Mouse (Mus musculus): ENCODE results near the gene Patz1. TPM values are rescaled to one million over a fixed set of nuclear protein-coding genes. Genes with fewer than 3 reads are reported as not detected.

The Patz1 gene
- polyA plus RNA-seq (2014; fragmentation: Nextera tagmentation; extraction: Ambion mirVana) = 26.6 and 28.6 TPM in 2 replicates

DNA sequence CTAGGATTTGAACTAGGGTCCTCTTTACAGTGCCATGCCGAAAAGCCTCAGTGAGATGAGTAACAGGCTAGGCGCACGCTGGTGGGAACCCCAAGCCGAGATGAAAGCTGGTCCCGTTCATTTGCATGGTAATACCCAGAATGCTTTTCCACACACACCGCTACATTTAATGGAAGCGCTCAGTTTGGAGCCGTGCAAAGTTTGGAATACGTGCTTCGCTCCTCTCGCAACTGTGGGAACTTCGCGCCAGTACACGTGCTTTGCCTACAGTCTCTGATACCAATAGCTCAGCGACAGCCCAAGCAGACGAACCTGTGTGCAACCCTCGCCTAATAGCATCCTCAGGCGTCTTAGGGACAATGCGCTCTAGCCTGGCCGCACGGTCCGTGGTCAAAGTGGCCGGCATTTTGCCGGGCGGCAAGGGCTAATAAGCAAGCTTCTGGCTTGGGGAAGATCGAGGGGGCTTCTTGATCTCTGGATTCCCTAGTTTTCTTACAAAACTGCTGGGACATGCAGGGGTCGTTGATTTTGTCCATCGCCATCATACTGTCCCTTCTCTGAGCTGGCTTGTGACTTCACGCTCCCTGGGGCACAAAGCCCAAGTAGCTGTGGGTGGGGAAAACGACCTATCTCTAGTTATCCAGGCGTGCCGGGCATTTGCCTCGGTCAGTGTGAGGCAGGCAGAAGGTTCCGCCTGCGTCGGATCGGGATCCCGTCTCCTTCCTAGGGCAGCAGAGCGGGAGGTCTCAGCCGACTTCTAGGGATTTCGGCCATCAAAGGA lies at the start of gene Patz1:
Gene Patz1 (plus strand): TSS at position 354 of the 781 bp plus-strand sequence.
- peak within 1 kb of the TSS; percentile 99 for H3K9ac ChIP-seq (ENCODE audit: low read depth, low read length)
- peak; percentile 23 for ATAC-seq (replicated peaks; ENCODE audit: insufficient number of reproducible peaks, low FRiP score, low TSS enrichment)

DNA sequence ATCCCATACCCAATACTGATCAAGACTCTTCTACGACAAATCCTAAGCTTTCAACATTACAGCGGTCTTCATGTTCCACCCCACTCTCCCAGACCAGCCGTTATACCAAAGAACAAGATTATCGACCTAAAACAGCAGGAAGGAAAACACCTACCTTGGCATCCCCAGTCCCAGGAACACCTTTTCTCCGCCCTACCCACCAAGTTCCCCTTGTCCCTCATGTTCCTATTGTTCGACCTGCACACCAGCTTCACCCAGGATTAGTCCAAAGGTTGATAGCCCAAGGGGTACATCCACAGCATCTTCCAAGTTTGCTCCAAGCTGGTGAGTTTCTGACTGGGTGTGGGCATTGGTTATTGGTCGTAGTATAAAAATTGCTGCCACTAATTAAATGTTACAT lies 46.3 kb upstream of the Patz1 start:
- H3K9ac ChIP-seq (ENCODE audit: low read depth, low read length) = no peak overlapping the region
- no peaks in the 10 kb centered on the region for H3K4me1 ChIP-seq (ENCODE audit: control insufficient read depth, insufficient read depth, low read length)
- H3K36me3 ChIP-seq (ENCODE audit: control insufficient read depth, insufficient read depth, low read length) = peaks cover 61% of the 10 kb centered on the region
- 94% methylated on average over 7 of the region's 7 CpGs for WGBS (ENCODE audit: insufficient replicate concordance)
- H3K9me3 ChIP-seq (replicated peaks; ENCODE audit: control insufficient read depth, low read length) = no peaks in the 10 kb centered on the region
- no peak overlapping the region for H3K4me3 ChIP-seq (ENCODE audit: low read depth, low read length)
- H3K27ac ChIP-seq (ENCODE audit: low read depth, low read length) = no peak overlapping the region
- H3K4me2 ChIP-seq = no peak overlapping the region
- no peaks in the 10 kb centered on the region for H3K27me3 ChIP-seq (ENCODE audit: control insufficient read depth, insufficient read depth, low read length)
- no peak for ATAC-seq (replicated peaks; ENCODE audit: insufficient number of reproducible peaks, low FRiP score, low TSS enrichment)

More for the DNA sequence above, at the start of gene Patz1:
- H3K36me3 ChIP-seq (ENCODE audit: control insufficient read depth, insufficient read depth, low read length) = peaks cover 5% of the 10 kb centered on the region
- H3K9me3 ChIP-seq (replicated peaks; ENCODE audit: control insufficient read depth, low read length) = no peaks in the 10 kb centered on the region
- peaks cover 25% of the 10 kb centered on the region for H3K4me1 ChIP-seq (ENCODE audit: control insufficient read depth, insufficient read depth, low read length)
- peak within 1 kb of the TSS; percentile 100 for H3K4me2 ChIP-seq
- H3K27me3 ChIP-seq (ENCODE audit: control insufficient read depth, insufficient read depth, low read length) = no peaks in the 10 kb centered on the region
- peak within 1 kb of the TSS; percentile 100 for H3K27ac ChIP-seq (ENCODE audit: low read depth, low read length)
- peak within 1 kb of the TSS; percentile 73 for H3K4me3 ChIP-seq (ENCODE audit: low read depth, low read length)
- under 1% methylated on average over 41 of the region's 41 CpGs for WGBS (ENCODE audit: insufficient replicate concordance)

DNA sequence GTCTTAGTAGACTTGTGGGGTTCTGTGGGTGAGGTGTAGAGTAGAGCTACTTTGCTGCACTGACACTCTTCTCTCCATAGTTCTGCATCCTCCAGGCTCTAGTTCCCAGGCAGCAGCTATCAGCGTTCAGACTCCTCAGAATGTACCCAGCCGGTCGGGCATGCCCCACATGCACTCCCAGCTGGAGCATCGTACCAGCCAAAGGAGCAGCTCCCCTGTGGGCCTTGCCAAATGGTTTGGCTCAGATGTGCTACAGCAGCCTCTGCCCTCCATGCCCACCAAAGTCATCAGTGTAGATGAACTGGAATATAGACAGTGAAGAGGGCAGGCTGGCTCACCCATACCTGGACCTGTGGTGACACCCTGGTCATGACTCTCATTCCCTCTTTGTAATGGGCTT lies 44.9 kb upstream of the Patz1 start:
- no peak overlapping the region for H3K27ac ChIP-seq (ENCODE audit: low read depth, low read length)
- H3K9me3 ChIP-seq (replicated peaks; ENCODE audit: control insufficient read depth, low read length) = no peaks in the 10 kb centered on the region
- no peaks in the 10 kb centered on the region for H3K4me1 ChIP-seq (ENCODE audit: control insufficient read depth, insufficient read depth, low read length)
- no peak overlapping the region for H3K4me2 ChIP-seq
- peaks cover 53% of the 10 kb centered on the region for H3K36me3 ChIP-seq (ENCODE audit: control insufficient read depth, insufficient read depth, low read length)
- no peaks in the 10 kb centered on the region for H3K27me3 ChIP-seq (ENCODE audit: control insufficient read depth, insufficient read depth, low read length)
- ATAC-seq (replicated peaks; ENCODE audit: insufficient number of reproducible peaks, low FRiP score, low TSS enrichment) = no peak
- H3K9ac ChIP-seq (ENCODE audit: low read depth, low read length) = no peak overlapping the region
- 77% methylated on average over 4 of the region's 4 CpGs for WGBS (ENCODE audit: insufficient replicate concordance)
- no peak overlapping the region for H3K4me3 ChIP-seq (ENCODE audit: low read depth, low read length)

DNA sequence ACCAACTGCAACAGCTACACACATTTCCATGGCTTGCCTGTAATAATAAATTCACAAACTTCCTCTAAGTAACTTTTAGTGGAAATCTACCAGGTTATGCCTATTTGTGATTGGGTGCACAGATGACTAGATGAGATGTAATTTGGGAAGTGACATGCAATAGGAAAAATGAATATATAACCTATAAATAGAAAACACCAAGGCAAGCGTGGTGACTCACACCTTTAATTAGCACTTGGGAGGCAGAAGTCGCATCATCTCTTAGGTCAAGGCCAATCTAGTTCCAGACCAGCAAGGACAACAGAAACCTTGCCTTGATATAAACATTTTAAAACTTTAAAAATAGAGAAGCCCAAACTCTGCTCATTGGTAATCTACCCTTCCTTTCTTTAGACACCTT lies 41.3 kb upstream of the Patz1 start:
- Histone ChIP-seq H3K4me3 (ENCODE audit: low read depth, low read length) (no peak overlapping the region), H3K27me3 (ENCODE audit: control insufficient read depth, insufficient read depth, low read length) (no peaks in the 10 kb centered on the region), H3K27ac (ENCODE audit: low read depth, low read length) (no peak overlapping the region), H3K9me3 (replicated peaks; ENCODE audit: control insufficient read depth, low read length) (no peaks in the 10 kb centered on the region), H3K9ac (ENCODE audit: low read depth, low read length) (no peak overlapping the region), H3K4me2 (no peak overlapping the region), H3K36me3 (ENCODE audit: control insufficient read depth, insufficient read depth, low read length) (peaks cover 54% of the 10 kb centered on the region), H3K4me1 (ENCODE audit: control insufficient read depth, insufficient read depth, low read length) (no peaks in the 10 kb centered on the region)
- WGBS (ENCODE audit: insufficient replicate concordance) = 85% methylated on average over 2 of the region's 2 CpGs
- no peak for ATAC-seq (replicated peaks; ENCODE audit: insufficient number of reproducible peaks, low FRiP score, low TSS enrichment)

- Histone ChIP-seq H3K4me2 (no peak overlapping the region), H3K27ac (ENCODE audit: low read depth, low read length) (no peak overlapping the region), H3K9ac (ENCODE audit: low read depth, low read length) (no peak overlapping the region), H3K27me3 (ENCODE audit: control insufficient read depth, insufficient read depth, low read length) (no peaks in the 10 kb centered on the region), H3K4me3 (ENCODE audit: low read depth, low read length) (no peak overlapping the region), H3K9me3 (replicated peaks; ENCODE audit: control insufficient read depth, low read length) (no peaks in the 10 kb centered on the region), H3K36me3 (ENCODE audit: control insufficient read depth, insufficient read depth, low read length) (peaks cover 22% of the 10 kb centered on the region), H3K4me1 (ENCODE audit: control insufficient read depth, insufficient read depth, low read length) (peaks cover 2% of the 10 kb centered on the region; the same call in 1 of the 2 replicates)
- WGBS (ENCODE audit: insufficient replicate concordance) = 81% methylated on average over 1 of the region's 1 CpGs
- ATAC-seq (replicated peaks; ENCODE audit: insufficient number of reproducible peaks, low FRiP score, low TSS enrichment) = no peak
These were observed 29.1 kb upstream of the Patz1 start for GRCm38 (mm10) chr11:3259537-3259936.

- peak; percentile 7; the same call in 1 of the 2 replicates for ATAC-seq (replicated peaks; ENCODE audit: insufficient number of reproducible peaks, low FRiP score, low TSS enrichment)
- Histone ChIP-seq H3K4me2 (peak overlapping the region; percentile 83), H3K27me3 (ENCODE audit: control insufficient read depth, insufficient read depth, low read length) (no peaks in the 10 kb centered on the region), H3K9me3 (replicated peaks; ENCODE audit: control insufficient read depth, low read length) (no peaks in the 10 kb centered on the region), H3K36me3 (ENCODE audit: control insufficient read depth, insufficient read depth, low read length) (peaks cover 12% of the 10 kb centered on the region; the same call in 1 of the 2 replicates), H3K27ac (ENCODE audit: low read depth, low read length) (peak overlapping the region; percentile 93), H3K9ac (ENCODE audit: low read depth, low read length) (peak overlapping the region; percentile 98), H3K4me3 (ENCODE audit: low read depth, low read length) (peak overlapping the region; percentile 96), H3K4me1 (ENCODE audit: control insufficient read depth, insufficient read depth, low read length) (peaks cover 9% of the 10 kb centered on the region)
- 2% methylated on average over 26 of the region's 26 CpGs for WGBS (ENCODE audit: insufficient replicate concordance)
These were observed 23.2 kb upstream of the Patz1 start for GRCm38 (mm10) chr11:3265291-3266078.

GRCm38 (mm10) chr11:3266079-3266685 lies 22.5 kb upstream of the Patz1 start, which contains the start of gene Drg1:
Gene Drg1 (minus strand): TSS chr11:3266415.
- ATAC-seq (replicated peaks; ENCODE audit: insufficient number of reproducible peaks, low FRiP score, low TSS enrichment) = peak; percentile 99
- H3K27ac ChIP-seq (ENCODE audit: low read depth, low read length) = peak within 1 kb of the TSS; percentile 93
- under 1% methylated on average over 64 of the region's 72 CpGs for WGBS (ENCODE audit: insufficient replicate concordance)

DNA sequence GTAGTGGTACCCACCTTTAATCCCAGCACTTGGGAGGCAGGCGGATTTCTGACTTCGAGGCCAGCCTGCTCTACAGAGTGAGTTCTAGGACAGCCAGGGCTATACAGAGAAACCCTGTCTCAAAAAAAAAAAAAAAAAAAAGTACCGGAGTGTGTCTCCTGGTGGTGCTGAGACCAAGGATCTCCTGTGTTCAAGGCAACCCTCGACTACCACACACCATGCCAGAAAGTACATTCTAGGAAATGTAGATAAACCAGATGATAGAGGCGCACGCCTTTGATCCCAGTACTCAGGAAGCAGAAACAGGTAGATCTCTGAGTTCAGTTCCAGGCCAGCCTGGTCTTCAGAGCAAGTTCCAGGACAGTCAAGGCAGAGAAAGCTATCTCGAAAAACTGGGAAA lies 21.5 kb upstream of the Patz1 start:
- ATAC-seq (replicated peaks; ENCODE audit: insufficient number of reproducible peaks, low FRiP score, low TSS enrichment) = no peak
- Histone ChIP-seq H3K27ac (ENCODE audit: low read depth, low read length) (0 out of 2 replicates have a peak overlapping the region, but pooled peaks have one; percentile 93), H3K9ac (ENCODE audit: low read depth, low read length) (peak overlapping the region; percentile 98), H3K4me2 (peak overlapping the region; percentile 83), H3K4me1 (ENCODE audit: control insufficient read depth, insufficient read depth, low read length) (peaks cover 9% of the 10 kb centered on the region), H3K4me3 (ENCODE audit: low read depth, low read length) (peak overlapping the region; percentile 96), H3K9me3 (replicated peaks; ENCODE audit: control insufficient read depth, low read length) (no peaks in the 10 kb centered on the region), H3K27me3 (ENCODE audit: control insufficient read depth, insufficient read depth, low read length) (no peaks in the 10 kb centered on the region), H3K36me3 (ENCODE audit: control insufficient read depth, insufficient read depth, low read length) (peaks cover 6% of the 10 kb centered on the region; the same call in 1 of the 2 replicates)
- WGBS (ENCODE audit: insufficient replicate concordance) = 49% methylated on average over 7 of the region's 7 CpGs

More at GRCm38 (mm10) chr11:3266079-3266685, 22.5 kb upstream of the Patz1 start, which contains the start of gene Drg1:
- Histone ChIP-seq H3K4me3 (ENCODE audit: low read depth, low read length) (peak within 1 kb of the TSS; percentile 96), H3K36me3 (ENCODE audit: control insufficient read depth, insufficient read depth, low read length) (peaks cover 11% of the 10 kb centered on the region; the same call in 1 of the 2 replicates), H3K4me2 (peak within 1 kb of the TSS; percentile 83), H3K9me3 (replicated peaks; ENCODE audit: control insufficient read depth, low read length) (no peaks in the 10 kb centered on the region), H3K9ac (ENCODE audit: low read depth, low read length) (peak within 1 kb of the TSS; percentile 98), H3K27me3 (ENCODE audit: control insufficient read depth, insufficient read depth, low read length) (no peaks in the 10 kb centered on the region), H3K4me1 (ENCODE audit: control insufficient read depth, insufficient read depth, low read length) (peaks cover 9% of the 10 kb centered on the region)
